Mouse (Mus musculus) T-cell, adult 66 days (primary cell): ENCODE data around the gene Adcy10. TPM values are rescaled to one million over a fixed set of nuclear protein-coding genes. Genes with fewer than 3 reads are reported as not detected.

Source experiments
- total RNA-seq, 2 experiments: library from RNA; stranded (reverse); gene quantifications; 3 replicates in 1 of 2; 4 replicates in 1 of 2; pipeline ENCODE4 v1.2.4; 2023

Adcy10 gene
- total RNA-seq: under 1 TPM; 0.98 to 0.99 TPM

GRCm38 (mm10) chr1:165484688-165485233 lies at the start of gene Adcy10:
Gene Adcy10 (plus strand): TSS chr1:165485183.

DNA sequence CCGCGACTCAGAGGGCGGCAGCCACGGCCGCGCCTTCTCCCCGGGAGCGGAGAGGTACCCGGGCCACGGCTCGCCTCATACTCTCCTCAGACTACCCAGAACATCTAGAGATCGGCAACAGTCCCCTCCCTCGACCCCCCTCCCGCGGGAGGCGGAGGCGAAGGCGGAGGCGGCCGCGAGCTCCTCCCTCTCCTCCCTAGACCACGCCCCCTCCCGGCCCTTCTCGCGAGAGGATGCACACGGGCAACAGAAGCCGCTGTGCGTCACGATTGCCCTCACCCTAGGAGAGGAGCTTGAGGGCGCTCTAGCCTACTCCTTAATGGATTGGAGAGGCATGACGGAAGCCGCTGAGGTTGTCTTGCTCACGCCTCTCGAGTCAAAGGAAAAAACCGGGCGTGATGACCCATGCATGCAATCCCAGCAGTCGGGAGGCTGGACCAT lies 24.6 kb upstream of the Adcy10 start, which contains the start of the genes Dcaf6 and Mpc2:
Gene Dcaf6 (minus strand): TSS at position 116 of the 441 bp plus-strand sequence.
Gene Mpc2 (plus strand): TSS at position 278 of the 441 bp plus-strand sequence.

Other genes with a start within 250 kb of the Adcy10 start
- 100 to 1,000 TPM; 108 to 144 TPM for gene Tiprl, start 248.2 kb upstream of the Adcy10 start, total RNA-seq
- gene Gpr161, start 189.4 kb upstream of the Adcy10 start, total RNA-seq: under 1 TPM; 0.09 to 0.12 TPM
- gene Dcaf6, start 24.7 kb upstream of the Adcy10 start, total RNA-seq: 10 to 100 TPM; 37.7 to 40.8 TPM
- gene Mpc2, start 24.5 kb upstream of the Adcy10 start, total RNA-seq: 10 to 100 TPM; 34.5 to 40.6 TPM
- 1 to 10 TPM in 1 of 2 experiments, under 1 TPM in 1; 0.95 to 2.6 TPM for gene Mpzl1, start 149.4 kb downstream of the Adcy10 start, total RNA-seq
- 100 to 1,000 TPM; 183 to 191 TPM for gene Rcsd1, start 224.6 kb downstream of the Adcy10 start, total RNA-seq